Mouse (Mus musculus): ENCODE measurements around the gene Gm28042.

Gene Gm28042

GRCm38 (mm10) chr2:120012924-120013323 lies 14.4 kb upstream of the Gm28042 start:
- DNase-seq: no peak

- no peak for DNase-seq
Measured at GRCm38 (mm10) chr2:120013831-120014486, 13.3 kb upstream of the Gm28042 start.

DNA sequence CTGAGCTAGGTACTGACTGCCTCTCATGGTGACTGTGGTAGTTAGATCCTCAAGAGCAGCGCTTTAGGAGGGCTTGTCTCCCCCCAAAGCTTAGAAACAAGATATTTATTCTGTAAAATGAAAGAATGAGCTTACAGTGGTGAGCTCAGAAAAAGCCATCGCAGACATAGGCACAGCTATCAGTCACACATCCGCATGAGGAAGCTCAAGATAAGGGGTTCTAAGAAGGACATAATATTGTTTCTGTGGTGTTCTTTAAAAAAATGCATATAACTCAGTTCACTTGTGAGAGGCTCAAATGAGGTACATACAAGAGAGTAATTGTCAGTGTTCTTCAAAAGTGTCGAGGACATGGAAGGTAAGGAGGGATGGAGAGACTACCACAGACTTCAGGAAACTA lies 11.4 kb upstream of the Gm28042 start:
- DNase-seq: no peak

DNA sequence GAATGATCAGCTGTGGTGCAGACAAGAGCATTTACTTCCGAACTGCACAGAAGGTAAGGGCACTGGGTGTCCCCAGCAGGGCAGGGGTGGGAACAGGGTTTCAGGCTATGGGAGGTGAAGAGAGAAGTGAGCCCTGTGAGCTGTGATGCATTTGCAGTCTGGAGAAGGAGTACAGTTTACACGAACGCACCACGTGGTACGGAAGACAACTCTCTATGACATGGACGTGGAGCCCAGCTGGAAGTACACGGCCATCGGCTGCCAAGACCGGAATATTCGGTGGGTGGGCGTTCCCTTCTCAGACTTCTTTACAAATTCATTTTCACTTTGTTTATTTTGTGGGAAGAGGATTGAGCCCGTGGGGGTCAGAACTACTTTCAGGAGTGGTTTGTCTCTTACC lies 9.7 kb upstream of the Gm28042 start:
- DNase-seq: peak; percentile 44 to 57

DNA sequence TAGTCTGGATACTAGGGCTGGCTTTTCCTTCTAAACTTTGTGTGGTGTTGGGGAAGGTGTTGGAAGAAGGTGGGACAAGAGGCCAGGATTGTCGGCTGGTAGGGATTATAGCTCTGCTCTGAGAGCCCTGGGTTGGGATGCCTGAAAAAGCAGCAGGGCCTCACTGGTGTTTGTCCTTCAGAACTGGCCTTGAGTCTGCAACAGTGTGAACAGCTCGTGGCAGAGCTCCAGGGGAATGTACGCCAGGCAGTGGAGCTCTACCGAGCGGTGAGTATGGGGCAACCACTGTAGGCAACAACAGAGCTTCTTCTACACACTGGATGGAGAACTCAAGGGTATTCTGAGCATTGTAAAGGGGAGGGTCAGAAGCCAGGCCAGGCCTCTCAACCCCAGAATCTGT lies 3.0 kb upstream of the Gm28042 start:
- no peak for DNase-seq

- no peak for DNase-seq
Measured at GRCm38 (mm10) chr2:120027950-120028331, 648 bp downstream of the Gm28042 start.

DNA sequence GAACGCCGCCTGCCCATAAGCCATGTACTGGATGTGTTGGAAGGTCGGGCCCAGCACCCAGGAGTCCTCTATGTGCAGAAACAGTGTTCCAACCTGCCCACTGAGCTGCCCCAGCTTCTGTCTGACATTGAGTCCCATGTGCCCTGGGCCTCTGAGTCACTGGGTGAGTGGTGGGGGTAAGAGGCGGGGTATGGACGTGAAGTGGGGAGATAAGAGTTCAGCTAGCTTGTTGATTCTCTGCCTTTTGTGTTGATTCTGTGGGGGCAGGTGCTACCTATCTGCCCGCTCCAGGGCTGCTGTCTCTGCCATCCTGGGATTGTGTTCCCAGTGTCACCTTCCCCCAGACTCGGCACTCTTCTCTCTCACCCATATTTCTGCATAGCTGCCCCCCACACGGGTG lies 3.1 kb downstream of the Gm28042 start:
- DNase-seq: no peak

GRCm38 (mm10) chr2:120032726-120033467 lies 5.6 kb downstream of the Gm28042 start, which contains the start of gene Pla2g4b:
Gene Pla2g4b, plus strand, starts transcription at chr2:120033417.
- no peak for DNase-seq

- peak in 1 of 2 experiments; percentile 24 for DNase-seq
Measured at GRCm38 (mm10) chr2:120033726-120034125, 6.4 kb downstream of the Gm28042 start.

DNA sequence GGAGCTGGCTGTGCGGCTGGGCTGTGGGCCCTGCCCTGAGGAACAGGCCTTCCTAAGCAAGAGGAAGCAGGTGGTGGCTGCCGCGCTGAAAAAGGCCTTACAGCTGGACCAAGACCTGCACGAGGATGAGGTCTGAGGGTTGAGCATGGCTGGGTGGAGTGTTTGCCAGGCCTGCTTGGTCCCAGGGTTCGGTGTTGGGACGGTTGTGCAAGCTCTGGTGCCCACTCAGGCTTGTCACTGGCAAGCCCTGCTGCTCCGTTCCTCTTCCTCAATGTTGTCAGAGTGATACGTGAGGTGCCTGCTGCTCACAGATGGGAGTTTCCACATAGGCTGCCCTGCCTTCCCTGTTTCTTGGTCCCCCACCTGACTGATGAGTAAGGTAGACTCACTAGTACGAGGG lies 10.5 kb downstream of the Gm28042 start:
- no peak for DNase-seq

GRCm38 (mm10) chr2:120040991-120041390 lies 13.7 kb downstream of the Gm28042 start:
- DNase-seq: no peak

GRCm38 (mm10) chr2:120044101-120044603 lies 16.9 kb downstream of the Gm28042 start:
- peak; percentile 41 to 64 for DNase-seq

- no peak for DNase-seq
Measured at GRCm38 (mm10) chr2:120044676-120045075, 17.4 kb downstream of the Gm28042 start.

DNA sequence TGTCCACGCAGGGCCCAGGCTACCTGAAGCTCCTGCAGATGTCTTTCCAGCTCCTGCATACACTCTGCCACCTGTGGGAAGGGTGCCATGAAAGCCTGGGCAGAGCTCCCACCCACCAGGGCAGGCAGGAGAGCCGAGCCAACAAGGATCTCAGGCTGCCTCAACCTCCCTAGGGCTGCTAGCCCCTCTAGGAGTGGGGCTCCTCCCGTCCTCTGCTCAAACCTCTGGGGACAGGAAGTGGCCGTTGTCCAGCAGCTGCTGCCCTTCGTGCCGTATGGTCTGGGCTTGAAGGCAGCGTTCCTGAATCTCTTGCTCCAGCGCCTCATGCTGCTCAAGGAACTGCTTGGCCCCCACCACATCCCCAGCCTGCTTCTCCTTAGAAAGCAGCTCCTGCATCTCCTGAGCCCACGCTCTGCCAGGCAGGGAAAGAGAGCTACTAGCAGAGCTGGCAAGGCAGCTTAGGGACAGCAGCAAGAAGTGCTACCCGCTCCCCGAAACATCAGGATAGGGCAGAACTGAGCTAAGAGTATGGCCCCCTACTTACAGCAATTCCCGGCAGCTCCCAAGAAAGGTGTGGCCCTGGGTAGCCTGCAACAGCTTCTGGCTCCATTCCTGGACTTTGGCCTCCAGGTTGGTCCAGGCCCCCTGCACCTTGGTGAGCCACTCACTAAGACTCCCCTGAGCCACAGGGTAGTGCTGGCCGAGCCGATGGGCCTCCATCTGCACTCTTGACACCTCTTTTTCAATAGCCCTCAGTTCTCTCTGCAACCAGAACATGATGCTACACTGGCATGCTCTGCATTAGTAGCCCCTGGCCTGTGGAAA lies 19.4 kb downstream of the Gm28042 start:
- peak; percentile 34 to 48 for DNase-seq

GRCm38 (mm10) chr2:120048173-120048572 lies 20.9 kb downstream of the Gm28042 start:
- DNase-seq: no peak

GRCm38 (mm10) chr2:120049632-120050274 lies 22.5 kb downstream of the Gm28042 start:
- peak; percentile 80 to 82 for DNase-seq

- DNase-seq: no peak
Measured at GRCm38 (mm10) chr2:120051405-120051804, 24.1 kb downstream of the Gm28042 start.

- DNase-seq: no peak
Measured at GRCm38 (mm10) chr2:120054771-120055552, 27.7 kb downstream of the Gm28042 start.

DNA sequence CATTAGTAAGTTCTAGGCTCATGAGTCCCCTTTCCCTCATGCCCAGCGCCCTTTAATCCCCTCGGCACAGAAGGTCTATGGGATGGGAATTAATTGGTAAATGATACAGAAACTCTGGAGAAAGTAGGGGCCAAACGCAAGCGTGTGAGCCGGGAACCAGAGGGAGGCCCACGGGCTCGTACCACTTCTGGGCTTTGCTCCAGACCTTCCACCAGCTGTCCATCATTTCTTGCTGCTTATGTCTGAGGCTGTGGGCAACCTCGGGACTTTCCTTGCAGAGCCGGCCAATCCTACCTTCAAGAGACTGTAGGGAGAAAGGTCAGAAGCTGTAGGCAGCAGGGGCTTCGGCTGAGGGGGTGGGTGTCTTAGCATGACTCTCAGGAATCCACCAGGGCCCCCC lies 28.6 kb downstream of the Gm28042 start:
- DNase-seq: no peak

DNA sequence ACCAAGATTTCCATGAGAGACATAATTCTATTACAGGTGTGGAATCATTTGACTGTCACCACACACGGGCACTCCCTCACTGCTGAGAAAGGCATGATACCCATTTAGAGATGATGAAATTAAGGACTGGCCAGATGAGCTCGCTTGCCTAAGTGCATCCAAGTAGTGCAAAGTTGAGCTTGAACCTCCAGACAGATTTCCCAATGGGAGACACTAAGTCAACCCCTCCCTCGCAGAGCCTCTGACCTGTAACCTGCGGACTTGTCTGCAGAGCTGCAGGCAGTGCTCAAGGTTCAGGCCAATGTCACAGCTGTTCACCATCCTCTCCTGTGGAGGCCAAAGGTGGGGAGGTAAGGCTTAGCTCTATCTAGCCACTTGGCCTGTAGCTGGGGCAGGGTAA lies 31.5 kb downstream of the Gm28042 start:
- no peak for DNase-seq

DNA sequence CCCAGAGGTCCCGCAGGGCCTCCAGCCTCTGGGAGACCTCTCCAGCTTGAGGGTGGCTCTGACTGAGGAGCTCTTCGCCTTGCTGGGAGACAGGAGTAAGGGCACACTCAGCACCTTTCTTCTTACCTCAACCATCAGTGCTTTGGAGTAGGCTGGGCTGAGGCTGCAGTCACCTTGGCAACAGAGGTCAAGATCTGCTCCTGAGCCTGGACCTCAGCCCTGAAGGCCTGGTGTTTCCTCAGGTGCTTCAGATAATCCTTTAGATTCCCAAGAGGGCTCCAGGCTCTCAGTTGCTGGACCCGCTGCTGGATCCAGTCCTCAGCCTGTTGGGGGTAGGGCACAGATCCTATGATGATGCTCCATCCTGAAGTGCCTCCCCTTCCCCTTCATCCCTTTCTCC lies 32.2 kb downstream of the Gm28042 start:
- DNase-seq: no peak

DNA sequence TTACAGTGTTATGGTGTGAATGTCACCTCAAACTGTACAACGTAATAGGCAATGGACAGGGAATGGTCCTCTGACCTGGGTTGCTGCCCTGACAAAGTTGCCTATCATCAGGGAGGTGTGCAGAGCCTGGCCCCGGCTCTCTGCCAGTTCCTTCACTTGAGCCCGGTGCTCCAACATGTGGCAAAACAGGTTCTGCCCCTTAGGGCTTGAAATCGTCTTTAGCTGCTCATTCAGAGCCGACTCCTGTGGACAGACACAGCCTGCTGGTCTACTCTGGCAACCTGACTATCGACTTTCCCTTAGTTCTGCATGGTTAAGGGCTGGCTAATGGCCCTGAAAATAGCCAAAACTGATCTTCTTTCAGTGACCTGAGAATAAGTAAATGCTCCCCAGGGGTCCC lies 32.9 kb downstream of the Gm28042 start:
- DNase-seq: peak; percentile 37 to 55

Measured in kidney, postnatal 4 days (tissue).